Mouse (Mus musculus) forebrain, embryonic 13.5 days (tissue): Measurements from ENCODE around the gene Usp50. TPM values are rescaled to one million over a fixed set of nuclear protein-coding genes. Genes with fewer than 3 reads are reported as not detected.

Experiments
- ATAC-seq: fragments of 200-750 bp; cut with Nextera tagmentation; 2 replicates; pipeline ENCODE4 v1.8.0; 2017
- H3K27ac ChIP-seq: fragments of 300-500 bp; sonication (generic); 2 replicates; pipeline ENCODE4 v1.5.1; 2015; ENCODE audit warnings: inconsistent platforms, mild to moderate bottlenecking, moderate library complexity
- H3K27me3 ChIP-seq: fragments of 300-500 bp; sonication (generic); 2 replicates; pipeline ENCODE4 v1.6.1; 2015; ENCODE audit warnings: mild to moderate bottlenecking, inconsistent platforms
- H3K36me3 ChIP-seq: fragments of 300-500 bp; sonication (generic); 2 replicates; pipeline ENCODE4 v1.6.1; 2015; ENCODE audit warnings: mild to moderate bottlenecking, inconsistent platforms; ENCODE audit not compliant: poor library complexity, severe bottlenecking
- H3K4me1 ChIP-seq: fragments of 300-500 bp; sonication (generic); 2 replicates; pipeline ENCODE4 v1.6.1; 2015; ENCODE audit warnings: inconsistent platforms
- H3K4me2 ChIP-seq: fragments of 300-500 bp; sonication (generic); 2 replicates; pipeline ENCODE4 v1.6.1; 2015; ENCODE audit warnings: inconsistent platforms, mild to moderate bottlenecking, moderate library complexity
- H3K4me3 ChIP-seq: fragments of 300-500 bp; sonication (generic); 2 replicates; pipeline ENCODE4 v1.5.1; 2015; ENCODE audit warnings: mild to moderate bottlenecking, inconsistent platforms
- H3K9ac ChIP-seq: fragments of 300-500 bp; sonication (generic); 2 replicates; pipeline ENCODE4 v1.6.1; 2015; ENCODE audit warnings: mild to moderate bottlenecking, inconsistent platforms
- H3K9me3 ChIP-seq: fragments of 300-500 bp; sonication (generic); replicated peaks from 2 replicates; pipeline ENCODE4 v1.6.1; 2016; ENCODE audit warnings: inconsistent platforms
- WGBS: fragments of 180-500 bp; shearing (Covaris S2); methylation state at CpG from one replicate; pipeline ENCODE4 v1.1.7; 2015; 5-methylcytosine and 5-hydroxymethylcytosine counted together
- polyA plus RNA-seq: library from polyadenylated mRNA; unstranded; fragments of >200 nt; fragmentation: Nextera tagmentation; extraction: Ambion mirVana; gene quantifications from 2 replicates; pipeline ENCODE4 v1.2.1, GENCODE M21; 2015

The Usp50 gene
- polyA plus RNA-seq, 1 experiment from 2014 or later, result 3.3 TPM

- no peaks in the 10 kb centered on the region for H3K4me1 ChIP-seq
- H3K27ac ChIP-seq, result no peak overlapping the region
- H3K36me3 ChIP-seq, result no peaks in the 10 kb centered on the region
- ATAC-seq, result no peak
- no peaks in the 10 kb centered on the region for H3K27me3 ChIP-seq
- 80% methylated on average over 4 of the region's 4 CpGs for WGBS
- no peak overlapping the region for H3K4me2 ChIP-seq
- H3K9me3 ChIP-seq, result no peaks in the 10 kb centered on the region
- H3K4me3 ChIP-seq, result no peak overlapping the region
- H3K9ac ChIP-seq, result no peak overlapping the region
Measured at GRCm38 (mm10) chr2:126778806-126779205, 4.5 kb downstream of the Usp50 start.

GRCm38 (mm10) chr2:126776416-126776815, 6.9 kb downstream of the Usp50 start:
- Histone ChIP-seq H3K9me3 (no peaks in the 10 kb centered on the region), H3K4me3 (no peak overlapping the region), H3K27ac (no peak overlapping the region), H3K9ac (no peak overlapping the region), H3K27me3 (no peaks in the 10 kb centered on the region), H3K36me3 (no peaks in the 10 kb centered on the region), H3K4me1 (no peaks in the 10 kb centered on the region), H3K4me2 (no peak overlapping the region)
- ATAC-seq, result no peak
- 66% methylated on average over 1 of the region's 1 CpGs for WGBS

GRCm38 (mm10) chr2:126775951-126776350, 7.3 kb downstream of the Usp50 start:
- H3K4me2 ChIP-seq, result no peak overlapping the region
- no peak overlapping the region for H3K27ac ChIP-seq
- no peak for ATAC-seq
- H3K4me1 ChIP-seq, result no peaks in the 10 kb centered on the region
- no peaks in the 10 kb centered on the region for H3K36me3 ChIP-seq
- H3K9ac ChIP-seq, result no peak overlapping the region
- H3K4me3 ChIP-seq, result no peak overlapping the region
- no peaks in the 10 kb centered on the region for H3K9me3 ChIP-seq
- H3K27me3 ChIP-seq, result no peaks in the 10 kb centered on the region
- 83% methylated on average over 4 of the region's 4 CpGs for WGBS

- ATAC-seq, result no peak
- no peaks in the 10 kb centered on the region for H3K27me3 ChIP-seq
- H3K4me3 ChIP-seq, result no peak overlapping the region
- WGBS, result 91% methylated on average over 5 of the region's 5 CpGs
- no peak overlapping the region for H3K27ac ChIP-seq
- H3K4me1 ChIP-seq, result no peaks in the 10 kb centered on the region
- H3K9ac ChIP-seq, result no peak overlapping the region
- H3K9me3 ChIP-seq, result no peaks in the 10 kb centered on the region
- H3K36me3 ChIP-seq, result no peaks in the 10 kb centered on the region
- H3K4me2 ChIP-seq, result no peak overlapping the region
Measured at GRCm38 (mm10) chr2:126772217-126772616, 11.1 kb downstream of the Usp50 start.

- no peak overlapping the region for H3K27ac ChIP-seq
- H3K9ac ChIP-seq, result no peak overlapping the region
- WGBS, result 74% methylated on average over 19 of the region's 19 CpGs
- 0 out of 2 replicates have a peak, but pooled peaks cover 4% of the 10 kb centered on the region for H3K4me1 ChIP-seq
- H3K4me3 ChIP-seq, result no peak overlapping the region
- no peak for ATAC-seq
- no peaks in the 10 kb centered on the region for H3K36me3 ChIP-seq
- H3K4me2 ChIP-seq, result no peak overlapping the region
- no peaks in the 10 kb centered on the region for H3K9me3 ChIP-seq
- H3K27me3 ChIP-seq, result no peaks in the 10 kb centered on the region
Measured at GRCm38 (mm10) chr2:126769431-126770181, 13.7 kb downstream of the Usp50 start.

GRCm38 (mm10) chr2:126768194-126768593, 15.1 kb downstream of the Usp50 start:
- Histone ChIP-seq H3K27ac (no peak overlapping the region), H3K4me1 (0 out of 2 replicates have a peak, but pooled peaks cover 4% of the 10 kb centered on the region), H3K4me3 (no peak overlapping the region), H3K9me3 (no peaks in the 10 kb centered on the region), H3K36me3 (peaks cover 4% of the 10 kb centered on the region; the same call in 1 of the 2 replicates), H3K27me3 (no peaks in the 10 kb centered on the region), H3K4me2 (no peak overlapping the region), H3K9ac (no peak overlapping the region)
- ATAC-seq, result no peak
- WGBS, result 82% methylated on average over 4 of the region's 4 CpGs

- Histone ChIP-seq H3K4me2 (no peak overlapping the region), H3K36me3 (peaks cover 10% of the 10 kb centered on the region), H3K27me3 (no peaks in the 10 kb centered on the region), H3K27ac (no peak overlapping the region), H3K9me3 (no peaks in the 10 kb centered on the region), H3K4me3 (no peak overlapping the region), H3K4me1 (0 out of 2 replicates have a peak, but pooled peaks cover 4% of the 10 kb centered on the region), H3K9ac (no peak overlapping the region)
- 93% methylated on average over 3 of the region's 3 CpGs for WGBS
- ATAC-seq, result no peak
Measured at GRCm38 (mm10) chr2:126767599-126767998, 15.7 kb downstream of the Usp50 start.

GRCm38 (mm10) chr2:126765867-126766582, 17.2 kb downstream of the Usp50 start:
- Histone ChIP-seq H3K4me2 (peak overlapping the region; percentile 9; the same call in 1 of the 2 replicates), H3K36me3 (peaks cover 25% of the 10 kb centered on the region), H3K4me1 (0 out of 2 replicates have a peak, but pooled peaks cover 4% of the 10 kb centered on the region), H3K9me3 (no peaks in the 10 kb centered on the region), H3K4me3 (no peak overlapping the region), H3K27me3 (no peaks in the 10 kb centered on the region), H3K27ac (peak overlapping the region; percentile 20; the same call in 1 of the 2 replicates), H3K9ac (no peak overlapping the region)
- peak; percentile 87 for ATAC-seq
- WGBS, result 54% methylated on average over 11 of the region's 11 CpGs

- no peaks in the 10 kb centered on the region for H3K9me3 ChIP-seq
- H3K36me3 ChIP-seq, result peaks cover 90% of the 10 kb centered on the region
- no peak overlapping the region for H3K9ac ChIP-seq
- no peak overlapping the region for H3K4me2 ChIP-seq
- no peaks in the 10 kb centered on the region for H3K27me3 ChIP-seq
- H3K27ac ChIP-seq, result no peak overlapping the region
- H3K4me1 ChIP-seq, result no peaks in the 10 kb centered on the region
- no peak overlapping the region for H3K4me3 ChIP-seq
- 97% methylated on average over 7 of the region's 7 CpGs for WGBS
- ATAC-seq, result no peak
Measured at GRCm38 (mm10) chr2:126759351-126759750, 23.9 kb downstream of the Usp50 start.

GRCm38 (mm10) chr2:126755664-126756063, 27.6 kb downstream of the Usp50 start:
- WGBS, result 98% methylated on average over 6 of the region's 6 CpGs
- no peaks in the 10 kb centered on the region for H3K9me3 ChIP-seq
- ATAC-seq, result no peak

GRCm38 (mm10) chr2:126743389-126743788, 39.9 kb downstream of the Usp50 start:
- 94% methylated on average over 5 of the region's 5 CpGs for WGBS
- peaks cover 76% of the 10 kb centered on the region for H3K36me3 ChIP-seq
- H3K4me1 ChIP-seq, result no peaks in the 10 kb centered on the region
- no peak overlapping the region for H3K4me2 ChIP-seq
- no peaks in the 10 kb centered on the region for H3K27me3 ChIP-seq
- H3K9ac ChIP-seq, result no peak overlapping the region
- H3K9me3 ChIP-seq, result no peaks in the 10 kb centered on the region
- H3K4me3 ChIP-seq, result no peak overlapping the region
- no peak overlapping the region for H3K27ac ChIP-seq
- ATAC-seq, result no peak

More at GRCm38 (mm10) chr2:126755664-126756063, 27.6 kb downstream of the Usp50 start:
- Histone ChIP-seq H3K27me3 (no peaks in the 10 kb centered on the region), H3K4me2 (no peak overlapping the region), H3K9ac (no peak overlapping the region), H3K4me3 (no peak overlapping the region), H3K27ac (no peak overlapping the region), H3K4me1 (no peaks in the 10 kb centered on the region), H3K36me3 (peaks cover 93% of the 10 kb centered on the region)

GRCm38 (mm10) chr2:126740314-126740713, 43.0 kb downstream of the Usp50 start:
- Histone ChIP-seq H3K27me3 (no peaks in the 10 kb centered on the region), H3K27ac (no peak overlapping the region), H3K9me3 (no peaks in the 10 kb centered on the region), H3K4me1 (no peaks in the 10 kb centered on the region), H3K36me3 (peaks cover 74% of the 10 kb centered on the region), H3K9ac (no peak overlapping the region), H3K4me2 (no peak overlapping the region), H3K4me3 (no peak overlapping the region)
- WGBS, result 79% methylated on average over 2 of the region's 2 CpGs
- ATAC-seq, result no peak
